Mouse (Mus musculus) testis, adult 2 months (tissue): ENCODE results near the gene Cwc22.

ENCODE experiments used
- CTCF ChIP-seq: fragments of 200-500 bp; IDR thresholded peaks from 2 replicates; pipeline ENCODE4 v1.5.1; 2012; ENCODE audit warnings: low read depth, mild to moderate bottlenecking, inconsistent platforms, low read length, moderate library complexity; ENCODE audit not compliant: control insufficient read depth, insufficient read depth, insufficient replicate concordance
- POLR2A ChIP-seq: fragments of 200-500 bp; IDR thresholded peaks from 2 replicates; pipeline ENCODE4 v1.6.1; 2012; ENCODE audit warnings: low read depth, mild to moderate bottlenecking, inconsistent platforms, low read length, moderate library complexity; ENCODE audit not compliant: control insufficient read depth

DNA sequence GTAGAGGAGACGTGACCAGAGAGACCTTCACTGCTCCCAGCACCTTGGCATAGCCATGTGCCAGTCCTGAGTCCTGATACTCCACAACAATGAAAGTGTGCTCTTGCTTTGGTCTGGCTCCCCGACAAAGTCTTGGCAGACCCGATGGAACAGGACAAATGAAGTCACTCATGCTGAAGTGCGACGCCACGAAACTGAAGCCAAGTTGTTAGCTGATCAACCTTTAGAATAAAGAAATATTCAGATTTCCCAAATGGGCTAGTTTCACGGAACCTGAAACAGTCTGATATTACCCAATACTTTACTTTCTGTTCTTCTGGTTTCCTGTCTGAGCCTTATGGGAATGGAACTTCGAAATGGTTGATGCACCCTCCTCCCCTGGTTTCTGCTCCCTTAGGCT lies 32.9 kb upstream of the Cwc22 start:
- TF ChIP-seq CTCF: no peak
- no peak for TF ChIP-seq POLR2A
